Mouse (Mus musculus) testis, adult 2 months (tissue): ENCODE results near the gene Usp12.

ENCODE experiments used
- CTCF ChIP-seq: fragments of 200-500 bp; IDR thresholded peaks from 2 replicates; pipeline ENCODE4 v1.5.1; 2012; ENCODE audit warnings: low read depth, mild to moderate bottlenecking, inconsistent platforms, low read length, moderate library complexity; ENCODE audit not compliant: control insufficient read depth, insufficient read depth, insufficient replicate concordance
- POLR2A ChIP-seq: fragments of 200-500 bp; IDR thresholded peaks from 2 replicates; pipeline ENCODE4 v1.6.1; 2012; ENCODE audit warnings: low read depth, mild to moderate bottlenecking, inconsistent platforms, low read length, moderate library complexity; ENCODE audit not compliant: control insufficient read depth

GRCm38 (mm10) chr5:146837967-146838720, 43.3 kb upstream of the Usp12 start:
- no peak for TF ChIP-seq POLR2A
- TF ChIP-seq CTCF: no peak
